Mouse (Mus musculus) CH12.LX (cell line): ENCODE data around the gene Tmem81. TPM values are rescaled to one million over a fixed set of nuclear protein-coding genes. Genes with fewer than 3 reads are reported as not detected.

Experiments
- DNase-seq: peaks from one replicate; pipeline ENCODE4 v3.0.0-alpha.2; 2013; ENCODE audit errors: extremely low read depth
- H3K27ac ChIP-seq: 2 replicates; pipeline ENCODE4 v1.5.1; 2012; ENCODE audit warnings: low read depth, mild to moderate bottlenecking, control low read depth, moderate library complexity; ENCODE audit not compliant: insufficient read depth
- H3K27me3 ChIP-seq: replicated peaks from 2 replicates; pipeline ENCODE3; 2012; ENCODE audit warnings: inconsistent platforms
- H3K36me3 ChIP-seq, 2 experiments: replicated peaks in 1 of 2; 2 replicates each; pipeline versions ENCODE3 to v1.6.1; 2012; ENCODE audit warnings: inconsistent platforms in 1 of 2, low read length in 1 of 2, mild to moderate bottlenecking in 1 of 2, mixed read lengths in 1 of 2, moderate library complexity in 1 of 2; ENCODE audit not compliant: control insufficient read depth in 1 of 2, insufficient read depth in 1 of 2
- H3K4me1 ChIP-seq, 2 experiments: 2 replicates each; pipeline ENCODE4 v1.6.1; 2012; ENCODE audit warnings: inconsistent platforms in 1 of 2, moderate library complexity in 1 of 2; ENCODE audit not compliant: insufficient read depth in 2 of 2, control insufficient read depth in 1 of 2
- H3K4me2 ChIP-seq: 2 replicates; pipeline ENCODE4 v1.6.1; 2012; ENCODE audit warnings: low read depth, mild to moderate bottlenecking, control low read depth; ENCODE audit not compliant: poor library complexity, insufficient read depth, severe bottlenecking
- H3K4me3 ChIP-seq, 3 experiments: fragments of 150-350 bp in 1 of 3; sonication (generic) in 1 of 3; replicated peaks in 1 of 3; 2 replicates each; pipeline versions ENCODE3 to v1.5.1; 2011 to 2012; ENCODE audit warnings: low read depth in 2 of 3, low read length in 2 of 3, mild to moderate bottlenecking in 2 of 3, moderate library complexity in 2 of 3, control low read depth in 1 of 3, improper control_type of control experiment in 1 of 3, inconsistent platforms in 1 of 3, mixed read lengths in 1 of 3; ENCODE audit not compliant: poor library complexity in 1 of 3
- H3K79me2 ChIP-seq: replicated peaks from 2 replicates; pipeline ENCODE4 v1.6.1; 2012; ENCODE audit warnings: mild to moderate bottlenecking, moderate library complexity; ENCODE audit not compliant: control insufficient read depth, poor library complexity, insufficient read depth, severe bottlenecking; ENCODE audit errors: extremely low read depth
- H3K9ac ChIP-seq: 2 replicates; pipeline ENCODE4 v1.6.1; 2012; ENCODE audit warnings: low read depth, mild to moderate bottlenecking, control low read depth, moderate library complexity; ENCODE audit not compliant: insufficient read depth
- H3K9me3 ChIP-seq: replicated peaks from 2 replicates; pipeline ENCODE3; 2012; ENCODE audit warnings: low read length, inconsistent platforms, mixed read lengths
- BHLHE40 ChIP-seq: IDR thresholded peaks from 2 replicates; pipeline ENCODE4 v1.6.1; 2011; ENCODE audit warnings: mild to moderate bottlenecking, low read depth, low read length, improper control_type of control experiment
- CHD2 ChIP-seq: IDR thresholded peaks from 2 replicates; pipeline ENCODE4 v1.6.1; 2011; ENCODE audit warnings: low read length, improper control_type of control experiment
- ELF1 ChIP-seq: IDR thresholded peaks from 2 replicates; pipeline ENCODE4 v1.6.1; 2014; ENCODE audit warnings: low read depth, mild to moderate bottlenecking, inconsistent platforms, low read length, improper control_type of control experiment
- EP300 ChIP-seq: IDR thresholded peaks from 2 replicates; pipeline ENCODE4 v1.6.1; 2011; ENCODE audit warnings: low read length, improper control_type of control experiment
- ETS1 ChIP-seq: conservative IDR thresholded peaks from 2 replicates; pipeline ENCODE4 v1.6.1; 2012; ENCODE audit warnings: low read depth, mild to moderate bottlenecking, inconsistent platforms, low read length, improper control_type of control experiment, moderate library complexity
- GABPA ChIP-seq: IDR thresholded peaks from 2 replicates; pipeline ENCODE4 v1.6.1; 2012; ENCODE audit warnings: low read depth, low read length, improper control_type of control experiment, inconsistent platforms; ENCODE audit not compliant: insufficient replicate concordance
- HCFC1 ChIP-seq: IDR thresholded peaks from 2 replicates; pipeline ENCODE4 v1.6.1; 2012; ENCODE audit warnings: low read depth, mild to moderate bottlenecking, inconsistent platforms, low read length, improper control_type of control experiment
- IRF4 ChIP-seq: IDR thresholded peaks from 2 replicates; pipeline ENCODE4 v1.6.1; 2014; ENCODE audit warnings: low read depth, mild to moderate bottlenecking, inconsistent platforms, low read length, improper control_type of control experiment
- JUN ChIP-seq: IDR thresholded peaks from 2 replicates; pipeline ENCODE4 v1.6.1; 2011; ENCODE audit warnings: low read depth, mild to moderate bottlenecking, low read length, improper control_type of control experiment, moderate library complexity; ENCODE audit not compliant: insufficient read depth
- MAFK ChIP-seq: IDR thresholded peaks from 2 replicates; pipeline ENCODE4 v1.6.1; 2011; ENCODE audit warnings: low read length, improper control_type of control experiment; ENCODE audit not compliant: insufficient replicate concordance
- MAZ ChIP-seq: IDR thresholded peaks from 2 replicates; pipeline ENCODE4 v1.6.1; 2012; ENCODE audit warnings: low read depth, mild to moderate bottlenecking, inconsistent platforms, low read length, improper control_type of control experiment, moderate library complexity
- MEF2A ChIP-seq: IDR thresholded peaks from 2 replicates; pipeline ENCODE4 v1.6.1; 2014; ENCODE audit warnings: low read depth, mild to moderate bottlenecking, inconsistent platforms, low read length, improper control_type of control experiment, borderline replicate concordance
- MXI1 ChIP-seq: IDR thresholded peaks from 2 replicates; pipeline ENCODE4 v1.6.1; 2011; ENCODE audit warnings: mild to moderate bottlenecking, low read depth, low read length, improper control_type of control experiment
- MYC ChIP-seq: IDR thresholded peaks from 2 replicates; pipeline ENCODE4 v1.6.1; 2011; ENCODE audit warnings: low read depth, mild to moderate bottlenecking, improper control_type of control experiment, low read length
- PAX5 ChIP-seq: IDR thresholded peaks from 2 replicates; pipeline ENCODE4 v1.6.1; 2012; ENCODE audit warnings: low read length, inconsistent platforms, mixed read lengths
- RCOR1 ChIP-seq: conservative IDR thresholded peaks from 2 replicates; pipeline ENCODE4 v1.6.1; 2012; ENCODE audit warnings: low read depth, mild to moderate bottlenecking, inconsistent platforms, low read length, improper control_type of control experiment
- SIN3A ChIP-seq: IDR thresholded peaks from 2 replicates; pipeline ENCODE4 v1.6.1; 2012; ENCODE audit warnings: low read length, improper control_type of control experiment, inconsistent platforms
- SMC3 ChIP-seq: IDR thresholded peaks from 2 replicates; pipeline ENCODE4 v1.6.1; 2011; ENCODE audit warnings: low read depth, low read length, improper control_type of control experiment
- TBP ChIP-seq: conservative IDR thresholded peaks from 2 replicates; pipeline ENCODE4 v1.6.1; 2011; ENCODE audit warnings: low read depth, low read length, improper control_type of control experiment
- TCF12 ChIP-seq: IDR thresholded peaks from 2 replicates; pipeline ENCODE4 v1.6.1; 2014; ENCODE audit warnings: low read depth, mild to moderate bottlenecking, inconsistent platforms, low read length, improper control_type of control experiment
- ZC3H11A ChIP-seq: IDR thresholded peaks from 2 replicates; pipeline ENCODE4 v1.6.1; 2012; ENCODE audit warnings: low read depth, mild to moderate bottlenecking, inconsistent platforms, low read length, improper control_type of control experiment
- ZKSCAN1 ChIP-seq: IDR thresholded peaks from 2 replicates; pipeline ENCODE4 v1.6.1; 2012; ENCODE audit warnings: low read depth, inconsistent platforms, low read length, improper control_type of control experiment, borderline replicate concordance
- dilution Hi-C: fragments of 300-500 bp; cut with MboI; formaldehyde crosslinking; loops from 2 replicates; pipeline ENCODE4 v1.14.3; 2020; ENCODE audit warnings: low sequenced_read_pairs; ENCODE audit not compliant: extremely low pct_unique_long_range_greater_than_20kb, extremely low pct_ligation_motif_present
- in situ Hi-C: fragments of 300-500 bp; cut with MboI; formaldehyde crosslinking; loops from 3 replicates; pipeline ENCODE4 v1.14.3; 2019; ENCODE audit warnings: low sequenced_read_pairs, low pct_ligation_motif_present, low pct_unique_long_range_greater_than_20kb, mixed read lengths
- polyA plus RNA-seq: library from polyadenylated mRNA; unstranded; fragments of >175 nt; gene quantifications from 2 replicates; pipeline ENCODE4 v1.2.1, GENCODE M21; 2012; ENCODE audit warnings: low read depth; ENCODE audit not compliant: insufficient read length
- total RNA-seq, 2 experiments: library from RNA; depleted of rRNA; stranded (reverse); fragments of 300-350 nt in 1 of 2; fragments of >200 nt in 1 of 2; gene quantifications; 2 replicates each; pipeline ENCODE4 v1.2.3; 2012 to 2014

Gene Tmem81
- total and polyA plus RNA-seq, 3 experiments, result 2.2 to 3.3 (median 2.8) TPM

DNA sequence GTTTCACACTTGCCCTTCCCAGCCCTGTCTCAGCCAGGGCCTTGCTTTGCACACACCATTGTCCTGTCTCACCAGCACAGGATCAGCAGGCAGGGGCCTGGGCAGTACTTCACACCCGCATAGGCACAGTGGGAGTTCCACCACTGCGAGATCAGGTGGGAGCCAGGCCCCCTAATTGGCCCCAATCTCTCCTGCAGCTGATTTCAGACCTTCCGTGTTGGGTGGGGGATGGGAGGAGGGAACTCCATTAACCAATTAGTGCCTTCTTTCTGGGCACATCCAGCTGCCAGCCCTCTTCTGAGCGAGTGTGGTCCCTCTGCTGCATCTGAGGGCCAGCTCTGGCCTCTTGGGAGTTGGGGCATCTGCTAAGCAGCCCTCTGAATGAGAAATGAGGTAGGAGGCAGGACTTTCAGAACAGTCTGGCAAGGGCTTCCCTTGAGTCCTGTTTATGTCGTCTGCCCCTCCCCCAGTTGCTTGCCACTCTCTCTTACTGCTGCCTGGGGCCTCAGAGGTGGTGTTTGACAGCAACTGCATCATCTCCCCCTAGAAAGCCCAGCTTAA, 24.7 kb downstream of the Tmem81 start (continued):
- TF ChIP-seq ELF1, result peak; percentile 56
- TF ChIP-seq GABPA, result no peak
- TF ChIP-seq SMC3, result peak; percentile 15; the same call in 1 of the 2 replicates
- TF ChIP-seq TCF12, result peak; percentile 84
- TF ChIP-seq TBP, result no peak
- peak; percentile 65; the same call in 1 of the 2 replicates for TF ChIP-seq MAZ
- TF ChIP-seq RCOR1, result no peak
- TF ChIP-seq MAFK, result no peak
- no peak for TF ChIP-seq JUN
- TF ChIP-seq CHD2, result peak; percentile 76
- TF ChIP-seq IRF4, result peak; percentile 74

DNA sequence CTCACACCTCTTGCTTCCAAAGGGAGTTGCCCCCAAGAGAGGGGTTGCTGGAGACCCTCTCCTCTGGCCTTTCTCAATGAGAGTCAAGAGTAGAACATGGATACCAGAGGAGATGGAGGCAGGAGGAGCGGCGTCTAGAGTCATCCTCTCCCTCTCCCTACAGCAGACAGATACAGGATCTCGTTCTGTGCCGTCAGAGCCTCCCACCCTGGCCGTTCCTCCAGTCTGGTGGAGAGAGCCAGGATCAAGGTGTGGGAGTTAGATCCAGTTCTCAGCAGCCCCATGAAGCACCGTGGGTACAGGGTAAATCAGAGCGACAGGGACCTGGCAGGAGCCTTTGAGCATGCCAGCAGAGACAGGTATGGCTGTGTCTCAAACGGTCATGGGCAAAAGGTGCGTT, 26.5 kb downstream of the Tmem81 start:
- Histone ChIP-seq H3K27me3 (peaks cover 53% of the 10 kb centered on the region), H3K9me3 (no peaks in the 10 kb centered on the region), H3K9ac (no peak overlapping the region), H3K79me2 (no peaks in the 10 kb centered on the region), H3K4me1 (peaks cover 35 to 64% of the 10 kb centered on the region in 2 experiments), H3K4me2 (no peak overlapping the region), H3K27ac (no peak overlapping the region), H3K36me3 (no peaks in the 10 kb centered on the region), H3K4me3 (no peak overlapping the region)
- dilution Hi-C loops, result no loop called here
- no peak for DNase-seq
- in situ Hi-C loops, result no loop called here
- no peak for TF ChIP-seq MAZ
- TF ChIP-seq TCF12, result no peak
- TF ChIP-seq PAX5, result no peak
- TF ChIP-seq MXI1, result no peak
- no peak for TF ChIP-seq MEF2A
- TF ChIP-seq MAFK, result no peak

GRCm38 (mm10) chr1:132533840-132534239, 27.8 kb downstream of the Tmem81 start:
- H3K9ac ChIP-seq, result no peak overlapping the region
- H3K4me3 ChIP-seq, result peak overlapping the region in 1 of 3 experiments; percentile 6
- peaks cover 46% of the 10 kb centered on the region for H3K27me3 ChIP-seq
- H3K36me3 ChIP-seq, result no peaks in the 10 kb centered on the region
- in situ Hi-C loops (no loop called here), dilution Hi-C loops (no loop called here)
- peak overlapping the region; percentile 63 for H3K4me2 ChIP-seq
- TF ChIP-seq ETS1, result peak; percentile 66; the same call in 1 of the 2 replicates
- TF ChIP-seq IRF4, result peak; percentile 85
- no peak for TF ChIP-seq ZKSCAN1
- TF ChIP-seq MAZ, result peak; percentile 77
- no peak for TF ChIP-seq ZC3H11A
- peak; percentile 59 for TF ChIP-seq ELF1
- TF ChIP-seq MYC, result no peak
- no peak for TF ChIP-seq SMC3
- peak; percentile 96 for TF ChIP-seq TCF12
- no peak for TF ChIP-seq HCFC1
- peak; percentile 62 for TF ChIP-seq EP300
- no peak for TF ChIP-seq SIN3A
- peak; percentile 69 for TF ChIP-seq CHD2
- 0 out of 2 replicates have a peak, but pooled peaks have one; percentile 46 for TF ChIP-seq MEF2A
- peak; percentile 58; the same call in 1 of the 2 replicates for TF ChIP-seq BHLHE40
- no peak for TF ChIP-seq PAX5
- H3K27ac ChIP-seq, result no peak overlapping the region
- no peaks in the 10 kb centered on the region for H3K79me2 ChIP-seq
- peaks cover 35 to 64% of the 10 kb centered on the region in 2 experiments for H3K4me1 ChIP-seq
- no peaks in the 10 kb centered on the region for H3K9me3 ChIP-seq
- peak; percentile 74 for DNase-seq
